Mouse (Mus musculus): Measurements from ENCODE around the gene St6galnac3. TPM values are rescaled to one million over a fixed set of nuclear protein-coding genes. Genes with fewer than 3 reads are reported as not detected.

The St6galnac3 gene
- total and polyA plus RNA-seq, 3 experiments = 0.08 to 1.1 (median 0.38) TPM

DNA sequence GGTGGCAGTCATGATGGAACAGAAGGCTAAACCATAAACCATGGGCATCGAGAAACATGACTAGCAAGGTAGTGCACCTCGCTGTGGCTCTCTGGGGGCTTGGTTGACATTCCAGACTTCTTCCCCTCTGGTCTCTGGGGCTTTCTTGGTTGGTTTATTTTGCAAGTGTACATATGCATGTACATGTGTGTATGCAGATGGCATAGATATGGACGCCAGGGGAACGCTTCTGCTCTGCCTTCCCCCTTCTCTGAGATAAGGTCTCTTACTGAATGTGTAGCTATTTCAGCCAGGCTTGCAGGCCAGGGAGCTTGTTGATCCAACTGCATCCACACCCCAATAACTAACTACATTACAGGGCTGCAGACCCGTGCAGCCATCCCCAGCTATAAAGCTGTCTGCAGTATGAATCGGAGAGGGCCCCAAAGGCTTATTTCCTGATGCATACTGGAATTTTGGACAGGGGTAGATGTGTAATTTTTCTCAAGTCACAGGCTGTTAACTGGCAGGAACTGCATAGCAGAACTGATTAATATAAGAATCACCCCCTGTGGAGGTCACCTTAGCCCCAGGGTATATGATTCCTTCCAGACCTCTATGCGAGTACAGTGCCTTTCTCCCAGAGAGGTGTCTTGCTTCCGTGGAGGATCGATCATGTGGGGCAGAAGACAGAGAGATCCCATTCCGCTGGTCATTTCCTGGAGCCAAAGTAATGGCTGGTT lies 53.9 kb downstream of the St6galnac3 start:
- no peak for DNase-seq (ENCODE audit: extremely low read depth)
- Histone ChIP-seq H3K36me3 (replicated peaks in 1 of 2; ENCODE audit: control insufficient read depth in 1 of 2, insufficient read depth in 1 of 2, low read length in 1 of 2) (no peaks in the 10 kb centered on the region), H3K9ac (ENCODE audit: insufficient read depth, low read depth) (no peak overlapping the region), H3K4me3 (replicated peaks in 1 of 3; ENCODE audit: low read depth in 2 of 3, low read length in 2 of 3, poor library complexity in 1 of 3) (no peak overlapping the region), H3K27ac (ENCODE audit: insufficient read depth, low read depth) (no peak overlapping the region), H3K4me2 (ENCODE audit: insufficient read depth, low read depth, poor library complexity, severe bottlenecking) (no peak overlapping the region), H3K79me2 (replicated peaks; ENCODE audit: control insufficient read depth, extremely low read depth, insufficient read depth, poor library complexity, severe bottlenecking) (no peaks in the 10 kb centered on the region), H3K4me1 (ENCODE audit: control insufficient read depth in 1 of 2, insufficient read depth in 2 of 2) (peaks cover 16 to 42% of the 10 kb centered on the region in 2 experiments), H3K9me3 (replicated peaks; ENCODE audit: low read length) (no peaks in the 10 kb centered on the region), H3K27me3 (replicated peaks) (no peaks in the 10 kb centered on the region)
- in situ Hi-C loops (cut with MboI; ENCODE audit: low pct_ligation_motif_present, low pct_unique_long_range_greater_than_20kb, low sequenced_read_pairs) (loop anchor here (10.0 kb wide), 2 partner anchors 54 to 124 kb away; partner anchors contain the start of gene St6galnac3), dilution Hi-C loops (cut with MboI; ENCODE audit: extremely low pct_ligation_motif_present, extremely low pct_unique_long_range_greater_than_20kb, low sequenced_read_pairs) (loop anchor here (25.0 kb wide), 1 partner anchor 141 kb away; no protein-coding TSS in a partner anchor)
- TF ChIP-seq USF2 (conservative IDR thresholded peaks at IDR 0.05; ENCODE audit: low read depth, low read length) (no peak), RCOR1 (conservative IDR thresholded peaks at IDR 0.05; ENCODE audit: low read depth, low read length) (no peak), HCFC1 (IDR thresholded peaks at IDR 0.05; ENCODE audit: low read depth, low read length) (no peak), MAX (IDR thresholded peaks at IDR 0.05; ENCODE audit: low read length) (no peak)

DNA sequence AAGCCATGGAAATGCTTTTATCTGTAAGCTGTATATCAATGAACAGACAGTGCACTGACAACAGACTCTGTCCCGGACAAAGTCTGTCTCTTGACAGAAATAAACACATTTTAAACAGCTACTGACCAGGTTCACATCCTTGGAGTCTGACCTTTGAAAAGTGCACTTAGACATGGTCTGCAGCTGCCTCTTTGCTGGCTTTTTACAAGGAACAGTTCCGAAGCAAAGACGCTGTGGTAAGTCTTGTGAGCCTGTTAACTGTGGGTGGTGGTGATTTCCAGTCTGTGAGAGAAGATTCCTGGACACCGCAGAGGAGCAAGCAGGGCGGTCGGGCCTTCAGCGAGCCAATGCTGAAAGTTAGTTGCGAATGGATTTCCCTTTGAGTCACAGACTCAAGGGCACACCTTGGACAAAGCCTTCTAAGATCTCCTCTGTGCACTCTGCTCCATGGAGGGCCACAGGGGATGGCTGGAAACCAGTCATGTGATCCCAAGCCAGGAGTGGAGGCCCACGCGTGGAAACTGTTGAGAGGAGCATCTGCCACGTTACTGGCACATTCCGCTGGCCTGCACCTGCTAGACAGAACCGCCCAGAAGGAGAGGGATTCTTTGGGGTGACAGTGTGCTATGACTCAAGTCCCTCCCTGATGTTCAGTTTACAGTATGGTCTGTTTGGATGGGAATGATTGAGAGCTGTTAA lies 55.1 kb downstream of the St6galnac3 start:
- H3K9me3 ChIP-seq (replicated peaks; ENCODE audit: low read length) = no peaks in the 10 kb centered on the region
- H3K27me3 ChIP-seq (replicated peaks) = no peaks in the 10 kb centered on the region
- H3K4me2 ChIP-seq (ENCODE audit: insufficient read depth, low read depth, poor library complexity, severe bottlenecking) = no peak overlapping the region
- H3K9ac ChIP-seq (ENCODE audit: insufficient read depth, low read depth) = no peak overlapping the region
- no peak for TF ChIP-seq USF1 (IDR thresholded peaks at IDR 0.05; ENCODE audit: low read depth, low read length)
- TF ChIP-seq MYC (IDR thresholded peaks at IDR 0.05; ENCODE audit: low read depth, low read length) = no peak
- no peak for TF ChIP-seq POLR2AphosphoS2 (IDR thresholded peaks at IDR 0.05; ENCODE audit: low read depth, low read length)
- TF ChIP-seq TCF12 (IDR thresholded peaks at IDR 0.05; ENCODE audit: low read depth, low read length) = no peak
- TF ChIP-seq JUND (conservative IDR thresholded peaks at IDR 0.05; ENCODE audit: low read depth, low read length) = no peak
- no peak for TF ChIP-seq POLR2A (IDR thresholded peaks at IDR 0.05; ENCODE audit: low read depth, low read length)
- no peak for TF ChIP-seq ZNF384 (IDR thresholded peaks at IDR 0.05; ENCODE audit: low read depth, low read length)
- no peak for TF ChIP-seq SMC3 (IDR thresholded peaks at IDR 0.05; ENCODE audit: low read depth, low read length)
- TF ChIP-seq MXI1 (IDR thresholded peaks at IDR 0.05; ENCODE audit: low read depth, low read length) = no peak
- TF ChIP-seq IRF4 (IDR thresholded peaks at IDR 0.05; ENCODE audit: low read depth, low read length) = no peak
- TF ChIP-seq PAX5 (IDR thresholded peaks at IDR 0.05; ENCODE audit: low read length) = no peak
- no peak for TF ChIP-seq MAX (IDR thresholded peaks at IDR 0.05; ENCODE audit: low read length)
- no peak for TF ChIP-seq GABPA (IDR thresholded peaks at IDR 0.05; ENCODE audit: insufficient replicate concordance, low read depth, low read length)
- in situ Hi-C loops (cut with MboI; ENCODE audit: low pct_ligation_motif_present, low pct_unique_long_range_greater_than_20kb, low sequenced_read_pairs) = loop anchor here (10.0 kb wide), 2 partner anchors 55 to 125 kb away; partner anchors contain the start of gene St6galnac3
- no peak overlapping the region for H3K27ac ChIP-seq (ENCODE audit: insufficient read depth, low read depth)
- no peaks in the 10 kb centered on the region for H3K36me3 ChIP-seq (replicated peaks in 1 of 2; ENCODE audit: control insufficient read depth in 1 of 2, insufficient read depth in 1 of 2, low read length in 1 of 2)
- H3K4me3 ChIP-seq (replicated peaks in 1 of 3; ENCODE audit: low read depth in 2 of 3, low read length in 2 of 3, poor library complexity in 1 of 3) = no peak overlapping the region
- dilution Hi-C loops (cut with MboI; ENCODE audit: extremely low pct_ligation_motif_present, extremely low pct_unique_long_range_greater_than_20kb, low sequenced_read_pairs) = loop anchor here (25.0 kb wide), 1 partner anchor 142 kb away; no protein-coding TSS in a partner anchor
- no peaks in the 10 kb centered on the region for H3K79me2 ChIP-seq (replicated peaks; ENCODE audit: control insufficient read depth, extremely low read depth, insufficient read depth, poor library complexity, severe bottlenecking)
- DNase-seq (ENCODE audit: extremely low read depth) = no peak
- peaks cover 12 to 39% of the 10 kb centered on the region in 2 experiments for H3K4me1 ChIP-seq (ENCODE audit: control insufficient read depth in 1 of 2, insufficient read depth in 2 of 2)

Measured in CH12.LX (cell line).